Mouse (Mus musculus): ENCODE data around the gene Pheta1.

- TF ChIP-seq CTCF (IDR thresholded peaks at IDR 0.05; ENCODE audit: control insufficient read depth, insufficient read depth, low read length) = no peak
- no peak for TF ChIP-seq POLR2A (IDR thresholded peaks at IDR 0.05; ENCODE audit: borderline replicate concordance, control insufficient read depth, low read depth, low read length)
Observed at GRCm38 (mm10) chr5:121824121-121824520, 24.7 kb upstream of the Pheta1 start.

Data from bone marrow, adult 2 months (tissue).